Mouse (Mus musculus): ENCODE data around the gene Ndufaf2. TPM values are rescaled to one million over a fixed set of nuclear protein-coding genes. Genes with fewer than 3 reads are reported as not detected.

Ndufaf2 gene
- polyA plus RNA-seq, 1 experiment from 2014 or later, result 49.2 TPM

DNA sequence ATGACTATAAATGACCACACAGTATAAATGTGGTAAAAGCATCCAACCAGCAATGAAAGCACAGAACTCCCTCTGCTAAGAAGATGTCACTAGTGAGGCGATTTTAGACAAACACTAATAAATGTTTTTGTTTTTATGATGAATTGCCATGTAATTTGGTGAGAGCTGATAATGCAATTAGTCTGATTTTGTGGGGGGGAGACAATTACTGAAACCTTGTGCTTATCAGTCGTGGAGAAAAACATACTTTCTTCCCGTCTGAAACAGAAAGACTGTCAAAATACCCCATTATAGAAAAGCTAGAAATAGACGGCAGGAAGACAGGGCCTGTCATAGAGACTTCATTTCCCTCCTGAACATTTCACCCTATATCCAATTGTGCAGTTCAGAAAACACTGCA is 89.3 kb downstream of the Ndufaf2 start:
- no peaks in the 10 kb centered on the region for H3K9me3 ChIP-seq (replicated peaks)
- WGBS (ENCODE audit: insufficient replicate concordance), result 33% methylated on average over 4 of the region's 4 CpGs
- no peaks in the 10 kb centered on the region for H3K36me3 ChIP-seq
- no peak overlapping the region for H3K27ac ChIP-seq
- ATAC-seq, result no peak
- no peak overlapping the region for H3K9ac ChIP-seq
- H3K4me1 ChIP-seq, result peaks cover 4% of the 10 kb centered on the region; the same call in 1 of the 2 replicates
- H3K27me3 ChIP-seq (replicated peaks), result no peaks in the 10 kb centered on the region
- H3K4me3 ChIP-seq, result no peak overlapping the region
- H3K4me2 ChIP-seq, result no peak overlapping the region

GRCm38 (mm10) chr13:108066021-108066420 is 92.4 kb downstream of the Ndufaf2 start:
- H3K27ac ChIP-seq, result no peak overlapping the region
- no peaks in the 10 kb centered on the region for H3K36me3 ChIP-seq
- no peak for ATAC-seq
- peaks cover 6% of the 10 kb centered on the region; the same call in 1 of the 2 replicates for H3K4me1 ChIP-seq
- WGBS (ENCODE audit: insufficient replicate concordance), result 20% methylated on average over 2 of the region's 2 CpGs
- H3K4me3 ChIP-seq, result no peak overlapping the region
- H3K4me2 ChIP-seq, result no peak overlapping the region
- no peak overlapping the region for H3K9ac ChIP-seq
- H3K27me3 ChIP-seq (replicated peaks), result no peaks in the 10 kb centered on the region
- no peaks in the 10 kb centered on the region for H3K9me3 ChIP-seq (replicated peaks)

GRCm38 (mm10) chr13:108064331-108064730 is 94.1 kb downstream of the Ndufaf2 start:
- WGBS (ENCODE audit: insufficient replicate concordance), result 79% methylated on average over 6 of the region's 6 CpGs
- ATAC-seq, result no peak

GRCm38 (mm10) chr13:108063374-108064134 is 94.9 kb downstream of the Ndufaf2 start:
- no peak for ATAC-seq
- 68% methylated on average over 11 of the region's 11 CpGs for WGBS (ENCODE audit: insufficient replicate concordance)
- Histone ChIP-seq H3K4me1 (0 out of 2 replicates have a peak, but pooled peaks cover 3% of the 10 kb centered on the region), H3K36me3 (no peaks in the 10 kb centered on the region), H3K27me3 (replicated peaks) (no peaks in the 10 kb centered on the region), H3K4me3 (no peak overlapping the region), H3K27ac (no peak overlapping the region), H3K4me2 (no peak overlapping the region), H3K9me3 (replicated peaks) (no peaks in the 10 kb centered on the region), H3K9ac (no peak overlapping the region)

More at GRCm38 (mm10) chr13:108064331-108064730, 94.1 kb downstream of the Ndufaf2 start:
- H3K27me3 ChIP-seq (replicated peaks), result no peaks in the 10 kb centered on the region
- no peak overlapping the region for H3K27ac ChIP-seq
- H3K36me3 ChIP-seq, result no peaks in the 10 kb centered on the region
- no peak overlapping the region for H3K4me2 ChIP-seq
- H3K4me3 ChIP-seq, result no peak overlapping the region
- 0 out of 2 replicates have a peak, but pooled peaks cover 3% of the 10 kb centered on the region for H3K4me1 ChIP-seq
- H3K9me3 ChIP-seq (replicated peaks), result no peaks in the 10 kb centered on the region
- H3K9ac ChIP-seq, result no peak overlapping the region

DNA sequence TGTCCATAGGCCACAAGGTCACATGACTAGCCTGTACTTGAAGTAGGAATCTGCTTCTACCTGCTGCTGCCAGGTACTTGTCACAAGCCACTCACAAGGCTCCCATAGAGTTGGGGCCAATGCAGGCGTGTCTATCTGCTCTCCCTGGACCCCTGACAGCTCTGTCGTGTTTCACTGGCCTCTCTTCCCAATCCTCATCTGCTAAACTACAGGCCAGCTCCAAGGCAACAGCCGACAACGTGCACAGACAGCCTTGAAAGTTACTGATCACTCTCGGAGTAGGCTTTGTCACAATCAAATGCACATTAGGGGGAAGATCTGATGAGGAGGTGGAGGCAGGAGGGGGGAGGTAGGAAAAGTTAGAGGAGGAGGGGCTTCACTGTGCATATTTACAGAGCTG is 95.5 kb downstream of the Ndufaf2 start:
- WGBS (ENCODE audit: insufficient replicate concordance), result 76% methylated on average over 5 of the region's 5 CpGs
- ATAC-seq, result no peak
- Histone ChIP-seq H3K4me2 (no peak overlapping the region), H3K4me3 (no peak overlapping the region), H3K9me3 (replicated peaks) (no peaks in the 10 kb centered on the region), H3K36me3 (no peaks in the 10 kb centered on the region), H3K27me3 (replicated peaks) (no peaks in the 10 kb centered on the region), H3K4me1 (0 out of 2 replicates have a peak, but pooled peaks cover 3% of the 10 kb centered on the region), H3K9ac (no peak overlapping the region), H3K27ac (no peak overlapping the region)

GRCm38 (mm10) chr13:108060936-108061578 is 97.4 kb downstream of the Ndufaf2 start:
- Histone ChIP-seq H3K9me3 (replicated peaks) (no peaks in the 10 kb centered on the region), H3K27ac (no peak overlapping the region), H3K27me3 (replicated peaks) (no peaks in the 10 kb centered on the region), H3K36me3 (no peaks in the 10 kb centered on the region), H3K4me2 (no peak overlapping the region), H3K4me3 (no peak overlapping the region), H3K9ac (no peak overlapping the region), H3K4me1 (0 out of 2 replicates have a peak, but pooled peaks cover 8% of the 10 kb centered on the region)
- ATAC-seq, result no peak
- WGBS (ENCODE audit: insufficient replicate concordance), result 69% methylated on average over 8 of the region's 8 CpGs

- ATAC-seq, result no peak
- H3K27ac ChIP-seq, result no peak overlapping the region
- 0 out of 2 replicates have a peak, but pooled peaks cover 8% of the 10 kb centered on the region for H3K4me1 ChIP-seq
- no peak overlapping the region for H3K4me2 ChIP-seq
- no peak overlapping the region for H3K9ac ChIP-seq
- H3K36me3 ChIP-seq, result no peaks in the 10 kb centered on the region
- WGBS (ENCODE audit: insufficient replicate concordance), result 70% methylated on average over 7 of the region's 7 CpGs
- no peaks in the 10 kb centered on the region for H3K27me3 ChIP-seq (replicated peaks)
- H3K9me3 ChIP-seq (replicated peaks), result no peaks in the 10 kb centered on the region
- no peak overlapping the region for H3K4me3 ChIP-seq
Observed at GRCm38 (mm10) chr13:108060286-108060885, 98.0 kb downstream of the Ndufaf2 start.

DNA sequence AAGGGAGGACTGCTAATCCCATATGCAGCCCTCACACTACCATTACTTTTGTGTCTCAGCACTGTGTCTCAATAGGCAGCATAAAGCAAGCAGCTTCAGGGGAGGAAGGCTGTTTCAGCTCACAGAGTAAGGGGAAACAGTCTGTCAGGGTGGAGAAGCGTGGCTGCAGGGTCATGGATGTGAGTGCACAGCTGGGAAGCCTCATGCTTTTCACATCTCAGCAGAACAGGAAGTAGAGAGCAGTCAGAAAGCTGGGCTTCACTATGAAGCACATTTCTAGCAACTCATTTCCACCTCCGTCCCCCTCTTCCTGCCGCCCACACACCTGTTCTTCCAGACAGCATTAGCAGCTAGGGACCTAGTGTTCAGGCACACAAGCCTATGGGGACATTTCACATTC is 101.5 kb downstream of the Ndufaf2 start:
- Histone ChIP-seq H3K9me3 (replicated peaks) (no peaks in the 10 kb centered on the region), H3K27ac (no peak overlapping the region), H3K27me3 (replicated peaks) (no peaks in the 10 kb centered on the region), H3K9ac (no peak overlapping the region), H3K4me1 (0 out of 2 replicates have a peak, but pooled peaks cover 5% of the 10 kb centered on the region), H3K36me3 (no peaks in the 10 kb centered on the region), H3K4me3 (no peak overlapping the region), H3K4me2 (no peak overlapping the region)
- 49% methylated on average over 3 of the region's 3 CpGs for WGBS (ENCODE audit: insufficient replicate concordance)
- ATAC-seq, result no peak

- Histone ChIP-seq H3K4me2 (no peak overlapping the region), H3K36me3 (peaks cover 26% of the 10 kb centered on the region), H3K27ac (no peak overlapping the region), H3K9ac (no peak overlapping the region), H3K9me3 (replicated peaks) (no peaks in the 10 kb centered on the region), H3K27me3 (replicated peaks) (no peaks in the 10 kb centered on the region), H3K4me3 (no peak overlapping the region), H3K4me1 (peaks cover 25% of the 10 kb centered on the region)
- WGBS (ENCODE audit: insufficient replicate concordance), result 89% methylated on average over 6 of the region's 6 CpGs
- no peak for ATAC-seq
Observed at GRCm38 (mm10) chr13:108047364-108047763, 111.1 kb downstream of the Ndufaf2 start.

DNA sequence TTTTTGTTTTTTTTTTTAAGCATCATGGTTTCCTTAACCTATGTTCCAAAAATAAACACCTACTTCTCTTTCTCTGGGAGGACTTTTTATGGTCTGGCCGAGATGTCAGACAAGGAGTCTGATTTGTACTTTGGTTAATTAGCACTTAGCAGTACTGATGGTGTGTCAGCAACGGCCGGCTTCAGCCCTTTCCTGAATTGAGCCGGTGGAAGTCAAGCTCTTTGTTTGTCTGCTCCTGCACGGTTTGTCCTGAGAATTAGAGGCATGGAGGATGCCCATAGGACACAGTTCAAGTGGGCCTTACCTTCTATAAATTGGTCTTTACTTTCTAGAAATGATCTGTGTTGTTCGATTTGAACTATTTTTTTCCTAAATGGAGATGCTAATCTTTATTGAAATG is 111.5 kb downstream of the Ndufaf2 start:
- H3K4me2 ChIP-seq, result no peak overlapping the region
- ATAC-seq, result no peak
- H3K4me1 ChIP-seq, result peaks cover 28% of the 10 kb centered on the region
- H3K9ac ChIP-seq, result no peak overlapping the region
- WGBS (ENCODE audit: insufficient replicate concordance), result 83% methylated on average over 6 of the region's 6 CpGs
- H3K27ac ChIP-seq, result no peak overlapping the region
- H3K36me3 ChIP-seq, result peaks cover 26% of the 10 kb centered on the region
- H3K9me3 ChIP-seq (replicated peaks), result no peaks in the 10 kb centered on the region
- no peaks in the 10 kb centered on the region for H3K27me3 ChIP-seq (replicated peaks)
- H3K4me3 ChIP-seq, result no peak overlapping the region

DNA sequence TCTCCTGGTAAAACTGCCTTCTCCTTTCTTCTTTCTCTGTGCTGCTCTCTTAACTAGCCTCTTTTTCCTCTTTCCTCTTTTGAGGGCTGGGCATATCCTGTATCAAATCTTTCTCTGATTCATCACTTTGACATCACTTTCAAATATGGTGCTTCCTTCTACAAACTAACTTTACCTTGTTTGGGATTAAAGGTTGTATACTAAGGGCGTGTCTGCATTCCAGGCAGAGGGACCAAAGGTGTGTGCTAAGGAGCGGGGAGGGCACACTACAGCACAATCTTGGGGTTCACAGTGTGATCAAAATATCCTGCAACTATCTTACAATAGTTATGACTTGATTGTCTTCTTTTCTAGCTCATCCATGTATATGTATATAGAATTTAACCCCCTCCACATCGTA is 112.4 kb downstream of the Ndufaf2 start:
- Histone ChIP-seq H3K9me3 (replicated peaks) (no peaks in the 10 kb centered on the region), H3K27ac (no peak overlapping the region), H3K4me1 (peaks cover 36% of the 10 kb centered on the region), H3K36me3 (peaks cover 23% of the 10 kb centered on the region), H3K27me3 (replicated peaks) (no peaks in the 10 kb centered on the region), H3K4me3 (no peak overlapping the region), H3K9ac (no peak overlapping the region), H3K4me2 (peak overlapping the region; percentile 51)
- WGBS (ENCODE audit: insufficient replicate concordance), result 85% methylated on average over 3 of the region's 3 CpGs
- ATAC-seq, result no peak

GRCm38 (mm10) chr13:108045646-108046045 is 112.8 kb downstream of the Ndufaf2 start:
- no peaks in the 10 kb centered on the region for H3K27me3 ChIP-seq (replicated peaks)
- no peak for ATAC-seq
- peak overlapping the region; percentile 51 for H3K4me2 ChIP-seq
- no peak overlapping the region for H3K27ac ChIP-seq
- peak overlapping the region; percentile 22; the same call in 1 of the 2 replicates for H3K4me3 ChIP-seq
- peaks cover 22% of the 10 kb centered on the region for H3K36me3 ChIP-seq
- WGBS (ENCODE audit: insufficient replicate concordance), result 46% methylated on average over 3 of the region's 3 CpGs
- peaks cover 40% of the 10 kb centered on the region for H3K4me1 ChIP-seq
- no peak overlapping the region for H3K9ac ChIP-seq
- no peaks in the 10 kb centered on the region for H3K9me3 ChIP-seq (replicated peaks)
